11 mouse cellular contexts compared by ENCODE assay signal in the genomic region with DNA sequence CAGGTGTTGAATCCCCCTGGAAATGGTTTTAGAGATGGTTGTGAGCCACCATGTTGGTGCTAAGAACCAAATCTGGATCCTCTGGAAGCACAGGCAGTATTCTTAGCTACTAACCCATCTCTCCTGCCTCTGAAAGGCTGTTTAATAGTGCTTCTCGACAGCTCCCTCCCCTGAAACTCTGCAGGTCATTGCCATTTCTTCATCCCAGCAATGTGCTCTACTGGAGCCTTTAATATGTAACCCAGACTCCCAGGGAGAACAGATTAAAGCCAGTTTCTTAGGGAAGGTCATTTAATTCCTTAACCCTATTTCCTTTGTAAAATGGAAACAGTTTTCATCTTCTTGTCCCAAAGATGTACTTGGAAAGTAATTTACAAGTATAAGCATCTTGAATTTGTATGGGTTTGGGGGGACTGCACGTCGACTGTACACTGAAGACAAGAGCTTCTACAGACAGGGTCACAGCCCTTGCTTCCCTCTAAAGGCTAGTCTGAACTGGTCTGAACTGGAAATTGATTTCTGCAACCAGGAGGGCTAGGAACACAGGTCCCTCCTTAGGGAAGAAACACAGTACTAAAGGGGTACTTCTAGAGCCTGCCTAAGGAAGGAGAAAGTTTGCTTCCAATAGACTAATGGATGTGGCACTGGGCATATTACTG. TPM values are rescaled to one million over a fixed set of nuclear protein-coding genes. Genes with fewer than 3 reads are reported as not detected.
DNase-seq lines count a peak whose midpoint lies in the region; ATAC-seq and TF ChIP-seq lines count a peak whose summit lies in the region.
"Had no signal": no experiment of that assay in that cellular context is flagged by ENCODE, and none has a peak within 500 bp of the region (broad histone marks: within the 10 kb centered on the region; RNA-seq: fewer than 3 reads in every experiment).

No protein-coding gene starts in this region.

- H3K36me3 ChIP-seq in hindbrain, embryonic 15.5 days = peaks cover 5% of the 10 kb centered on the region; the same call in 1 of the 2 replicates
- H3K36me3 ChIP-seq in hindbrain, embryonic 10.5 days = peaks cover 43% of the 10 kb centered on the region
- 0 out of 2 replicates have a peak, but pooled peaks cover 4% of the 10 kb centered on the region for H3K36me3 ChIP-seq in lung, embryonic 15.5 days
- H3K36me3 ChIP-seq in myocyte (ENCODE audit: control insufficient read depth, insufficient read depth) = no peaks in the 10 kb centered on the region
- H3K36me3 ChIP-seq: forebrain, embryonic 15.5 days had no signal

- 0 out of 2 replicates have a peak overlapping the region, but pooled peaks have one; percentile 89 for H3K4me2 ChIP-seq in hindbrain, embryonic 15.5 days
- H3K4me2 ChIP-seq in lung, embryonic 15.5 days = 0 out of 2 replicates have a peak overlapping the region, but pooled peaks have one; percentile 91
- peak overlapping the region; percentile 93 for H3K4me2 ChIP-seq in myocyte (ENCODE audit: low read depth)

- intact Hi-C loops in heart, postnatal 36 days (cut with DNase I) = loop anchor here (5.0 kb wide), 1 partner anchor 237 kb away; no protein-coding TSS in a partner anchor

- no peak for DNase-seq in hindbrain, embryonic 10.5 days (ENCODE audit: low spot score)
- DNase-seq in lung, postnatal 10 days = no peak
- DNase-seq in ZHBTc4 (ENCODE audit: low read depth, low spot score) = peak; percentile 75
- DNase-seq in heart, postnatal 36 days = no peak
- no peak for DNase-seq in cerebellum, adult 18-20 months

- H3K4me3 ChIP-seq in hindbrain, embryonic 15.5 days = no peak overlapping the region
- H3K4me3 ChIP-seq in hindbrain, embryonic 10.5 days = no peak overlapping the region
- H3K4me3 ChIP-seq in lung, embryonic 15.5 days = no peak overlapping the region
- H3K4me3 ChIP-seq in myocyte = no peak overlapping the region

- peaks cover 63% of the 10 kb centered on the region for H3K4me1 ChIP-seq in hindbrain, embryonic 15.5 days (replicated peaks)
- peaks cover 70% of the 10 kb centered on the region for H3K4me1 ChIP-seq in hindbrain, embryonic 10.5 days (replicated peaks)
- H3K4me1 ChIP-seq in lung, embryonic 15.5 days = peaks cover 51% of the 10 kb centered on the region

- ATAC-seq in hindbrain, embryonic 15.5 days (ENCODE audit: low FRiP score, low read depth) = no peak
- no peak for ATAC-seq in lung, embryonic 15.5 days (ENCODE audit: borderline replicate concordance, extremely low read depth, low FRiP score, low TSS enrichment)
- ATAC-seq: Patski had no signal

- TF ChIP-seq POLR2A in myocyte (IDR thresholded peaks at IDR 0.05; ENCODE audit: insufficient read length, low read depth) = no peak

- no peak overlapping the region for H3K9ac ChIP-seq in hindbrain, embryonic 15.5 days
- no peak overlapping the region for H3K9ac ChIP-seq in lung, embryonic 15.5 days
- H3K9ac ChIP-seq: forebrain, embryonic 15.5 days had no signal

- 76% methylated on average over 3 of the region's 3 CpGs for WGBS in hindbrain, embryonic 15.5 days
- WGBS in hindbrain, embryonic 10.5 days = 73% methylated on average over 3 of the region's 3 CpGs
- 69% methylated on average over 3 of the region's 3 CpGs for WGBS in lung, embryonic 15.5 days

- 0 out of 2 replicates have a peak overlapping the region, but pooled peaks have one; percentile 9 for H3K27ac ChIP-seq in hindbrain, embryonic 15.5 days (replicated peaks)
- H3K27ac ChIP-seq in hindbrain, embryonic 10.5 days = no peak overlapping the region
- peak overlapping the region; percentile 60 for H3K27ac ChIP-seq in lung, embryonic 15.5 days
- H3K27ac ChIP-seq: forebrain, embryonic 15.5 days; neural tube, embryonic 13.5 days had no signal

- H3K9me3 ChIP-seq in hindbrain, embryonic 15.5 days = no peaks in the 10 kb centered on the region
- H3K9me3 ChIP-seq in hindbrain, embryonic 10.5 days = no peaks in the 10 kb centered on the region
- H3K9me3 ChIP-seq in lung, embryonic 15.5 days = no peaks in the 10 kb centered on the region
- H3K9me3 ChIP-seq: forebrain, embryonic 15.5 days; neural tube, embryonic 13.5 days had no signal

- H3K27me3 ChIP-seq in hindbrain, embryonic 15.5 days = peaks cover 20% of the 10 kb centered on the region
- H3K27me3 ChIP-seq in hindbrain, embryonic 10.5 days (ENCODE audit: insufficient read depth, poor library complexity, severe bottlenecking) = peaks cover 38% of the 10 kb centered on the region
- peaks cover 31% of the 10 kb centered on the region for H3K27me3 ChIP-seq in lung, embryonic 15.5 days
- H3K27me3 ChIP-seq in myocyte (ENCODE audit: control insufficient read depth, insufficient read depth, insufficient read length) = no peaks in the 10 kb centered on the region
- H3K27me3 ChIP-seq: Patski had no signal

- no peak overlapping the region for H3ac ChIP-seq in myocyte (ENCODE audit: control insufficient read depth, insufficient read length)

- peaks cover 35% of the 10 kb centered on the region for H3K79me2 ChIP-seq in myocyte (ENCODE audit: control insufficient read depth, insufficient read depth)

TF ChIP-seq in myocyte, 11 proteins besides CTCF, POLR2A, EP300 and RAD21:
- TF ChIP-seq MYOD1 (IDR thresholded peaks at IDR 0.05; ENCODE audit: control insufficient read depth in 1 of 3, insufficient read length in 2 of 3, low read depth in 2 of 3) (no peak), CEBPB (IDR thresholded peaks at IDR 0.05; ENCODE audit: insufficient read depth, poor library complexity, severe bottlenecking) (no peak), E2F4 (IDR thresholded peaks at IDR 0.05; ENCODE audit: insufficient read depth) (no peak), USF1 (IDR thresholded peaks at IDR 0.05; ENCODE audit: low read depth) (no peak), MYOG (IDR thresholded peaks at IDR 0.05; ENCODE audit: control insufficient read depth in 1 of 3, insufficient read depth in 1 of 3, insufficient read length in 2 of 3, low read depth in 2 of 3) (no peak), POLR2AphosphoS2 (IDR thresholded peaks at IDR 0.05; ENCODE audit: insufficient read length, low read depth) (no peak), TCF12 (IDR thresholded peaks at IDR 0.05; ENCODE audit: insufficient read depth, poor library complexity, severe bottlenecking) (no peak)
TF ChIP-seq in myocyte: peak in this region for 0.

RNA-seq across cellular contexts. Expression of gene Cenpb, which starts 4.5 kb away (rescaled TPM):
- polyA plus RNA-seq in hindbrain, embryonic 15.5 days (2015; fragmentation: Nextera tagmentation; extraction: Ambion mirVana) = 15.2 and 15.5 TPM in 2 replicates
- 9.7 and 12.8 TPM in 2 replicates for polyA plus RNA-seq in hindbrain, embryonic 10.5 days (2016; fragmentation: Nextera tagmentation; extraction: Ambion mirVana)
- 12.6 and 14.1 TPM in 2 replicates for polyA plus RNA-seq in lung, embryonic 15.5 days (2015; fragmentation: Nextera tagmentation; extraction: Ambion mirVana)
- polyA plus RNA-seq in myocyte (2012; fragmentation: generic; extraction: Trizol) = 130 TPM
- 10 to 100 TPM; 85.1 to 86.2 TPM for total RNA-seq in heart, postnatal 36 days (2021)

RNA-seq across cellular contexts. Expression of gene Cdc25b, which starts 11.3 kb away (rescaled TPM):
- polyA plus RNA-seq in hindbrain, embryonic 15.5 days (2015; fragmentation: Nextera tagmentation; extraction: Ambion mirVana) = 29.2 and 30.8 TPM in 2 replicates
- polyA plus RNA-seq in hindbrain, embryonic 10.5 days (2016; fragmentation: Nextera tagmentation; extraction: Ambion mirVana) = 99.7 and 116 TPM in 2 replicates
- 56.1 and 58.4 TPM in 2 replicates for polyA plus RNA-seq in lung, embryonic 15.5 days (2015; fragmentation: Nextera tagmentation; extraction: Ambion mirVana)
- 58.4 TPM for polyA plus RNA-seq in myocyte (2012; fragmentation: generic; extraction: Trizol)
- 1 to 10 TPM; 6.1 to 7.0 TPM for total RNA-seq in heart, postnatal 36 days (2021)

RNA-seq across cellular contexts. Expression of gene Spef1, which starts 11.7 kb away (rescaled TPM):
- 10.3 and 10.9 TPM in 2 replicates for polyA plus RNA-seq in hindbrain, embryonic 15.5 days (2015; fragmentation: Nextera tagmentation; extraction: Ambion mirVana)
- polyA plus RNA-seq in hindbrain, embryonic 10.5 days (2016; fragmentation: Nextera tagmentation; extraction: Ambion mirVana) = 5.2 and 5.4 TPM in 2 replicates
- polyA plus RNA-seq in lung, embryonic 15.5 days (2015; fragmentation: Nextera tagmentation; extraction: Ambion mirVana) = 5.0 and 5.8 TPM in 2 replicates
- polyA plus RNA-seq in myocyte (2012; fragmentation: generic; extraction: Trizol) = 9.4 TPM
- total RNA-seq in heart, postnatal 36 days (2021) = 1 to 10 TPM; 5.7 to 6.2 TPM

RNA-seq across cellular contexts. Expression of gene 1700037H04Rik, which starts 15.5 kb away (rescaled TPM):
- 86.4 and 90.9 TPM in 2 replicates for polyA plus RNA-seq in hindbrain, embryonic 15.5 days (2015; fragmentation: Nextera tagmentation; extraction: Ambion mirVana)
- 138 and 142 TPM in 2 replicates for polyA plus RNA-seq in hindbrain, embryonic 10.5 days (2016; fragmentation: Nextera tagmentation; extraction: Ambion mirVana)
- polyA plus RNA-seq in lung, embryonic 15.5 days (2015; fragmentation: Nextera tagmentation; extraction: Ambion mirVana) = 60.4 and 61.5 TPM in 2 replicates
- 75.2 TPM for polyA plus RNA-seq in myocyte (2012; fragmentation: generic; extraction: Trizol)
- total RNA-seq in heart, postnatal 36 days (2021) = 10 to 100 TPM in 1 of 2 experiments, 1 to 10 TPM in 1; 9.7 to 12.8 TPM

RNA-seq across cellular contexts. Expression of gene Ap5s1, which starts 31.5 kb away (rescaled TPM):
- 33.5 and 33.9 TPM in 2 replicates for polyA plus RNA-seq in hindbrain, embryonic 15.5 days (2015; fragmentation: Nextera tagmentation; extraction: Ambion mirVana)
- polyA plus RNA-seq in hindbrain, embryonic 10.5 days (2016; fragmentation: Nextera tagmentation; extraction: Ambion mirVana) = 27.2 and 32.7 TPM in 2 replicates
- polyA plus RNA-seq in lung, embryonic 15.5 days (2015; fragmentation: Nextera tagmentation; extraction: Ambion mirVana) = 22.6 and 27.0 TPM in 2 replicates
- 33.6 TPM for polyA plus RNA-seq in myocyte (2012; fragmentation: generic; extraction: Trizol)
- 10 to 100 TPM; 31.5 to 36.5 TPM for total RNA-seq in heart, postnatal 36 days (2021)
